Mouse (Mus musculus) hindbrain, embryonic 12.5 days (tissue): ENCODE results near the gene Pdcd7. TPM values are rescaled to one million over a fixed set of nuclear protein-coding genes. Genes with fewer than 3 reads are reported as not detected.

Experiments
- ATAC-seq: fragments of 200-750 bp; cut with Nextera tagmentation; 2 replicates; pipeline ENCODE4 v1.8.0; 2017; ENCODE audit warnings: moderate TSS enrichment; ENCODE audit not compliant: low FRiP score
- H3K27ac ChIP-seq: fragments of 300-500 bp; sonication (generic); 2 replicates; pipeline ENCODE4 v1.5.1; 2016; ENCODE audit warnings: mild to moderate bottlenecking
- H3K27me3 ChIP-seq: fragments of 300-500 bp; sonication (generic); 2 replicates; pipeline ENCODE4 v1.6.1; 2016; ENCODE audit warnings: mild to moderate bottlenecking
- H3K36me3 ChIP-seq: fragments of 300-500 bp; sonication (generic); 2 replicates; pipeline ENCODE4 v1.6.1; 2016; ENCODE audit warnings: mild to moderate bottlenecking
- H3K4me1 ChIP-seq: fragments of 300-500 bp; sonication (generic); 2 replicates; pipeline ENCODE4 v1.6.1; 2016
- H3K4me2 ChIP-seq: fragments of 300-500 bp; sonication (generic); replicated peaks from 2 replicates; pipeline ENCODE4 v1.6.1; 2016; ENCODE audit warnings: mild to moderate bottlenecking
- H3K4me3 ChIP-seq: fragments of 300-500 bp; sonication (generic); 2 replicates; pipeline ENCODE4 v1.5.1; 2016; ENCODE audit warnings: mild to moderate bottlenecking
- H3K9ac ChIP-seq: fragments of 300-500 bp; sonication (generic); 2 replicates; pipeline ENCODE4 v1.6.1; 2016; ENCODE audit warnings: mild to moderate bottlenecking, moderate library complexity
- H3K9me3 ChIP-seq: fragments of 300-500 bp; sonication (generic); replicated peaks from 2 replicates; pipeline ENCODE4 v1.6.1; 2016; ENCODE audit warnings: mild to moderate bottlenecking
- WGBS: fragments of 180-500 bp; shearing (Covaris S2); methylation state at CpG from one replicate; pipeline ENCODE4 v1.1.7; 2016; 5-methylcytosine and 5-hydroxymethylcytosine counted together
- polyA plus RNA-seq: library from polyadenylated mRNA; unstranded; fragments of >200 nt; fragmentation: Nextera tagmentation; extraction: Ambion mirVana; gene quantifications from 2 replicates; pipeline ENCODE4 v1.2.1, GENCODE M21; 2016

Pdcd7 gene
- 13.3 and 14.0 TPM in 2 replicates for polyA plus RNA-seq

GRCm38 (mm10) chr9:65345854-65346475 lies at the start of gene Pdcd7:
Gene Pdcd7 (plus strand): TSS chr9:65346104.
- H3K36me3 ChIP-seq: no peaks in the 10 kb centered on the region
- peak within 1 kb of the TSS; percentile 100 for H3K4me3 ChIP-seq
- H3K27me3 ChIP-seq: no peaks in the 10 kb centered on the region
- H3K4me1 ChIP-seq: peaks cover 14% of the 10 kb centered on the region
- peak; percentile 94 for ATAC-seq
- H3K9ac ChIP-seq: peak within 1 kb of the TSS; percentile 98
- WGBS: 2% methylated on average over 46 of the region's 59 CpGs
- H3K4me2 ChIP-seq: peak within 1 kb of the TSS; percentile 90
- no peaks in the 10 kb centered on the region; the same call in 1 of the 2 replicates for H3K9me3 ChIP-seq
- H3K27ac ChIP-seq: peak within 1 kb of the TSS; percentile 94

GRCm38 (mm10) chr9:65297056-65297455 lies 48.8 kb upstream of the Pdcd7 start:
- Histone ChIP-seq H3K27ac (no peak overlapping the region), H3K4me2 (no peak overlapping the region), H3K9ac (no peak overlapping the region), H3K4me3 (no peak overlapping the region), H3K36me3 (peaks cover 15% of the 10 kb centered on the region), H3K9me3 (no peaks in the 10 kb centered on the region), H3K4me1 (peaks cover 20% of the 10 kb centered on the region), H3K27me3 (no peaks in the 10 kb centered on the region)
- ATAC-seq: no peak
- 100% methylated on average over 2 of the region's 2 CpGs for WGBS

DNA sequence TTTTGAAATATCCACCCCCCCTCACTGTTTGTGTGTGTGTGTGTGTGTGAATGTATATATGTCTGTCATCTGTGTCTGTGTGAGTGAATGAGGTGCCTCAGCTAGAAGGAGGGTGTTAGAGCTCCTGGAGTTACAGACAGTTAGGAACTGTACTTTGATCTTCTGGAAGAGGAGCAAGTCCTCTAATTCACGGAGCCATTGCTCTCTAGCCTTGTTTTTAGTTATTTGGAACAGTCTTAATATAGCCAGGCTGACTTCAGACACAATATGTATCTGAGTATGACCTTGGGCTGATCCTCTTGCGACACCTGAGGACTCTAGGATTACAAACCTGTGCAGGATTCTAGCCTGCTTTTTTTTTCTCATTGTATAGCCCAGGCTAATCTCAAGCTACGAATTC lies 47.1 kb upstream of the Pdcd7 start:
- no peak overlapping the region for H3K4me3 ChIP-seq
- no peak overlapping the region for H3K4me2 ChIP-seq
- 89% methylated on average over 3 of the region's 3 CpGs for WGBS
- H3K9me3 ChIP-seq: no peaks in the 10 kb centered on the region
- peaks cover 13% of the 10 kb centered on the region for H3K4me1 ChIP-seq
- H3K27ac ChIP-seq: no peak overlapping the region
- peaks cover 31% of the 10 kb centered on the region for H3K36me3 ChIP-seq
- H3K9ac ChIP-seq: no peak overlapping the region
- no peaks in the 10 kb centered on the region for H3K27me3 ChIP-seq
- no peak for ATAC-seq

- no peak overlapping the region for H3K4me2 ChIP-seq
- H3K4me1 ChIP-seq: peaks cover 13% of the 10 kb centered on the region
- no peak overlapping the region for H3K27ac ChIP-seq
- no peak for ATAC-seq
- H3K36me3 ChIP-seq: peaks cover 37% of the 10 kb centered on the region
- H3K4me3 ChIP-seq: no peak overlapping the region
- WGBS: 94% methylated on average over 7 of the region's 7 CpGs
- no peaks in the 10 kb centered on the region for H3K9me3 ChIP-seq
- H3K27me3 ChIP-seq: no peaks in the 10 kb centered on the region
- H3K9ac ChIP-seq: no peak overlapping the region
These were observed 46.3 kb upstream of the Pdcd7 start for GRCm38 (mm10) chr9:65299650-65300049.

DNA sequence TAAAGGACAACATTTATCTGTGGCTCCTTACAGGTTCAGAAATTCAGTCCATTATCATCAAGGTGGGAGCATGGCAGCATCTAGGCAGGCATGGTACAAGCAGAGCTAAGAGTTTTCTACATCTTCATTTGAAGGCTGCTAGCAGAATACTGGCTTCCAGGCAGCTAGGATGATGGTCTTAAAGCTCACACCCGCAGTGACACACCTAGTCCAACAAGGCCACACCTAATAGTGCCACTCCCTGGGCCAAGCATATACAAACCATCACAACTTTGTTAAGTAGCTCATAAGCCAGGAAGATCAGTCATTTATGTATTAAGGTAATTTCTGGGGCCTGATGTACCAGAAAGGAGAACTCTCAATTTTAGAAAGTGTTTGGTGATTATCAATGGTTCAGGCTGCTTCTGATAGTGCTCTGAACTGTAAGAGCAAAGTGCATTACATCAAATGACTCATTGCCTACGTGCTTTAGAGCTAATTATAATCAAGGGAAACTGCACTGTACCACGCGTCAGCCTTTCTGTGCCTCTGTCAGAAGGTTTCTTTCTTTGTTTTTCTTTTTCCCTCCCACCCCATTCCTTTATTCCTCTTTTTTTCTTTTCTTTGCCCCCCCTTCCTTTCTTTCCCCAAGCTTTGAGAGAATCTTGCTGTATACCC lies 43.4 kb upstream of the Pdcd7 start:
- Histone ChIP-seq H3K4me3 (no peak overlapping the region), H3K27me3 (no peaks in the 10 kb centered on the region), H3K4me2 (no peak overlapping the region), H3K27ac (no peak overlapping the region), H3K9ac (no peak overlapping the region), H3K36me3 (peaks cover 59% of the 10 kb centered on the region), H3K4me1 (no peaks in the 10 kb centered on the region), H3K9me3 (no peaks in the 10 kb centered on the region)
- 97% methylated on average over 4 of the region's 4 CpGs for WGBS
- no peak for ATAC-seq

DNA sequence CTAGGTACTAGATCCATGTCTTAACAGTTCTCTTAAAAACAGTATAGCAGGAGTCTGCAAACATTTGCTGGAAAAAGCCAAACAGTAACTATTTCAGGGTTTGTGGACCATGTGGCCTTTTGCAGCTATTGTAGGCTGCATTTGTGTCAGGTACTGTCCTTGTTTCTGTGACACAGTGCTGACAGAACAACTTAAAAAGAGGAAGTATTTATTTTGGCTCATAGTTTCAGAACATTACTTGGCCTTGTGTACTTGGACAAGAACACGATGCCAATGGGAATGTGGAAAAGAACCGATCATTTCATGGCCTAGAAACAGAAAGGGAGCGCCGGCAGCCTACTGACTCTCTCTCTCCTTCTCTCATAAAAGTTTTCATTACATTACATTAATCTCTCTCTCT lies 42.3 kb upstream of the Pdcd7 start:
- H3K4me2 ChIP-seq: no peak overlapping the region
- H3K4me3 ChIP-seq: no peak overlapping the region
- no peaks in the 10 kb centered on the region for H3K27me3 ChIP-seq
- peaks cover 66% of the 10 kb centered on the region for H3K36me3 ChIP-seq
- no peak overlapping the region for H3K27ac ChIP-seq
- ATAC-seq: no peak
- H3K9me3 ChIP-seq: no peaks in the 10 kb centered on the region
- H3K4me1 ChIP-seq: no peaks in the 10 kb centered on the region
- 96% methylated on average over 4 of the region's 4 CpGs for WGBS
- no peak overlapping the region for H3K9ac ChIP-seq

DNA sequence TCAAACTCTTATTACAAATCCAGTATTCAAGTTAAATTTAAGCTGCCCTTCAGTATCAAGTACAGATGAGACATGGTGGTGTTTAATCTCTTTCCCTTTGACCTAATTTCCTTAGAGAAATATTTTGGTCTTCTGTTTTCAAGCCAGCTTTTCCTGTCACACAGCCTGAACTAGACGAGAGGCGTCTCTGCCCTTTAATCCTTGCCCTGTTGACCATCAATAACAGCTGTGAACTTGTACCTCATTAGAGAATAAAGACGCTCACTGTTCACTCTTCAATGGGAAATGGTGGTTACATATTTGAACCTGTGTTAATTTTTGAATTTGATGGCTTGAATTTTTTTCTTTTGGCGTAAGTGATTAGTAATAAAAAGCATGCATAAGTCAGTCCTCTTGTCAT lies 41.6 kb upstream of the Pdcd7 start:
- no peak overlapping the region for H3K4me3 ChIP-seq
- H3K9ac ChIP-seq: no peak overlapping the region
- H3K36me3 ChIP-seq: peaks cover 68% of the 10 kb centered on the region
- H3K27ac ChIP-seq: no peak overlapping the region
- no peaks in the 10 kb centered on the region for H3K9me3 ChIP-seq
- no peak overlapping the region for H3K4me2 ChIP-seq
- ATAC-seq: no peak
- no peaks in the 10 kb centered on the region for H3K4me1 ChIP-seq
- WGBS: 84% methylated on average over 4 of the region's 4 CpGs
- no peaks in the 10 kb centered on the region for H3K27me3 ChIP-seq

GRCm38 (mm10) chr9:65306672-65307071 lies 39.2 kb upstream of the Pdcd7 start:
- WGBS: 93% methylated on average over 2 of the region's 2 CpGs
- Histone ChIP-seq H3K36me3 (peaks cover 66% of the 10 kb centered on the region), H3K27me3 (no peaks in the 10 kb centered on the region), H3K9ac (no peak overlapping the region), H3K4me3 (no peak overlapping the region), H3K4me2 (no peak overlapping the region), H3K27ac (no peak overlapping the region), H3K4me1 (no peaks in the 10 kb centered on the region), H3K9me3 (no peaks in the 10 kb centered on the region)
- ATAC-seq: no peak

DNA sequence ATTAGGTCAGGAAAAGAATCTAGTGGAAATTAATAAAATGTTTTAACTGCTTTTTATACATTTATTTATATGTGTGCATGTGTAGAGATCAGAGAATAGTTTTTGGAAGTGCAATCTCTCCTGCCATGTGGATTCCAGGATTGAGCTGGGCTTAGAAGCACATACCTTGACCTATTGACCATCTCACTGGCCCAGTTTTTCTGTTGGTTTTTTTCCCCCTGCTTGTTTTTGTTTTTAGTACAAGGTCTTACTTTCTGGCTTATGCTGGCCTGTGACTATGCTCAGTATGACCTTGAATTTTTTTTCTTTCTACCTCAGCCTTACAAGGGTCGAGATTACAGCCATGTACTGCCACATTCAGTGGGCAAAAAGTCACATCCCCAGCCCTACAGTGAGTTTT lies 37.9 kb upstream of the Pdcd7 start:
- no peak overlapping the region for H3K4me2 ChIP-seq
- H3K4me3 ChIP-seq: no peak overlapping the region
- ATAC-seq: no peak
- H3K9me3 ChIP-seq: no peaks in the 10 kb centered on the region
- H3K9ac ChIP-seq: no peak overlapping the region
- 82% methylated on average over 1 of the region's 1 CpGs for WGBS
- peaks cover 67% of the 10 kb centered on the region for H3K36me3 ChIP-seq
- H3K4me1 ChIP-seq: no peaks in the 10 kb centered on the region
- H3K27me3 ChIP-seq: no peaks in the 10 kb centered on the region
- H3K27ac ChIP-seq: no peak overlapping the region

- Histone ChIP-seq H3K9ac (no peak overlapping the region), H3K4me1 (no peaks in the 10 kb centered on the region), H3K27me3 (no peaks in the 10 kb centered on the region), H3K9me3 (no peaks in the 10 kb centered on the region), H3K27ac (no peak overlapping the region), H3K36me3 (peaks cover 46% of the 10 kb centered on the region), H3K4me2 (no peak overlapping the region), H3K4me3 (no peak overlapping the region)
- WGBS: 97% methylated on average over 4 of the region's 4 CpGs
- no peak; the same call in 1 of the 2 replicates for ATAC-seq
These were observed 33.1 kb upstream of the Pdcd7 start for GRCm38 (mm10) chr9:65312669-65313357.

DNA sequence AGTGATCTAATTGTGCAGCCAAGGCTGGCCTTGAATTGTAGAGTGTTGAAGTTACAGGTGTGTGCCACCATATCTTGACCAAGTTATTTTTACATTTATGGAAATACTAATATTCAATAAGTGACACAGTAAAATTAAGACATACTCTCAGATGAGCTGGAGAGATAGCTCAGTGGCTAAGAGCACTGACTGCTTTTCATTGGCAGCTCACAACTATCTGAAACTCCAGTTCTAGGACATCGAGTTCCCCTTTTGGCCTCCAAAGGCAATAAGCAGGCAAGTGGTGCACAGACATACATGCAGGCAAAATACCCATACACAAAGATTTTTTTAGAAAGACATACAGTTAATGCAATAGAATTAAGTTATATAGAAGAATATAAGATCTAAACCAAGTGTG lies 32.1 kb upstream of the Pdcd7 start:
- H3K27ac ChIP-seq: no peak overlapping the region
- no peak overlapping the region for H3K4me2 ChIP-seq
- no peaks in the 10 kb centered on the region for H3K9me3 ChIP-seq
- H3K4me3 ChIP-seq: no peak overlapping the region
- peaks cover 47% of the 10 kb centered on the region for H3K36me3 ChIP-seq
- ATAC-seq: no peak
- no peaks in the 10 kb centered on the region for H3K27me3 ChIP-seq
- H3K9ac ChIP-seq: no peak overlapping the region
- WGBS: 97% methylated on average over 1 of the region's 1 CpGs
- H3K4me1 ChIP-seq: no peaks in the 10 kb centered on the region

- WGBS: 92% methylated on average over 11 of the region's 11 CpGs
- Histone ChIP-seq H3K9ac (no peak overlapping the region), H3K9me3 (no peaks in the 10 kb centered on the region), H3K27ac (no peak overlapping the region), H3K4me3 (no peak overlapping the region), H3K4me2 (no peak overlapping the region), H3K4me1 (no peaks in the 10 kb centered on the region), H3K27me3 (no peaks in the 10 kb centered on the region), H3K36me3 (peaks cover 71% of the 10 kb centered on the region)
- ATAC-seq: no peak
These were observed 23.5 kb upstream of the Pdcd7 start for GRCm38 (mm10) chr9:65322255-65322900.
